ENCODE assay signal across 8 mouse cellular contexts in the genomic region with DNA sequence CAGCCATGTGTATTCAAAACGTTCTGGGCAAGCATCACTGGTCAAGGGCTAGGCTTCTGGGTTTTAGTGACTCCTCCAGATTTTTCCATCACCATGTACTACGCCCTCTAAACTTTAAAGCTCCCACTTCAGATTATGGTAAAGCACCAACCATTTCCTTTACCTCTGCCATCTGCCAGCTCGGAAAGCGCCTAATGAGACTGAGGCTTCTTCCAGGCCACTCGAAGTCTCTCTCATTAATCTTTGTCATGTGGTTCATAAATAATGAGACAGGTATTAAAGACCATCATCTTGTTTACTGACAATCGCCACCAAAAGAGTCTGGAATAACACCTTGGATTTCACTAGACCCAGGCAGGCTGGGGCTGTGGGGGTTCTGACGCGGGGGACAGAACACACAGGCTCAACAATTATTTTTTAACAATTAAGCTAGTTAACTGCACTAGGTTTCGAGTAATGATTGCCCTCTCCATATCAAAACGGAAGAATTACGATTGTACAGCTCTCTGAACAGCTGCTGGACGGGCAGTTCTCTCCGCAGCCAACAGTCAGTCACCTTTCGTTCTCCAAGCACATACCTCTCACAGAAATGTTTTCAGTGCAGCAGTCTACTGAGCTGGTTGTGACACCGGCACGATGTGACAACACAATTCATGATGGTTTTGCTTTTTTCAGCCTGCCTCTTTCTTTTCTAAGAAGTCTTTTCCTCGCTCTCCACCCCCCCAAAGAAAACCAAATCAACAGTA.
DNase-seq lines count a peak whose midpoint lies in the region; ATAC-seq and TF ChIP-seq lines count a peak whose summit lies in the region.

No protein-coding gene starts in this region.

- peaks cover 13% of the 10 kb centered on the region; the same call in 1 of the 2 replicates for H3K4me1 ChIP-seq in lung, embryonic 15.5 days
- no peaks in the 10 kb centered on the region for H3K4me1 ChIP-seq in embryonic facial prominence, embryonic 11.5 days (ENCODE audit: control insufficient read depth, insufficient read depth, low read length)
- peaks cover 8% of the 10 kb centered on the region for H3K4me1 ChIP-seq in hindbrain, embryonic 16.5 days (ENCODE audit: control insufficient read depth, insufficient read depth, low read depth, low read length)
- H3K4me1 ChIP-seq in lung, postnatal 0 days (ENCODE audit: insufficient read depth, low read depth, low read length): peaks cover 3% of the 10 kb centered on the region; the same call in 1 of the 2 replicates
- peaks cover 19% of the 10 kb centered on the region for H3K4me1 ChIP-seq in stomach, embryonic 16.5 days (ENCODE audit: control insufficient read depth, insufficient read depth, low read length)

- H3K9me3 ChIP-seq in lung, embryonic 15.5 days: no peaks in the 10 kb centered on the region
- no peaks in the 10 kb centered on the region for H3K9me3 ChIP-seq in embryonic facial prominence, embryonic 11.5 days (replicated peaks; ENCODE audit: control insufficient read depth, low read length)
- no peaks in the 10 kb centered on the region for H3K9me3 ChIP-seq in hindbrain, embryonic 16.5 days (ENCODE audit: control insufficient read depth, low read length)
- H3K9me3 ChIP-seq in lung, postnatal 0 days (ENCODE audit: low read length): no peaks in the 10 kb centered on the region
- H3K9me3 ChIP-seq in stomach, embryonic 16.5 days (replicated peaks; ENCODE audit: control insufficient read depth, low read length): no peaks in the 10 kb centered on the region

- WGBS in lung, embryonic 15.5 days: 32% methylated on average over 17 of the region's 17 CpGs
- WGBS in embryonic facial prominence, embryonic 11.5 days: 69% methylated on average over 17 of the region's 17 CpGs
- WGBS in hindbrain, embryonic 16.5 days: 32% methylated on average over 17 of the region's 17 CpGs
- WGBS in lung, postnatal 0 days: 28% methylated on average over 17 of the region's 17 CpGs
- 21% methylated on average over 17 of the region's 17 CpGs for WGBS in stomach, embryonic 16.5 days

- TF ChIP-seq EP300 in lung, postnatal 0 days (IDR thresholded peaks at IDR 0.05): no peak

- TF ChIP-seq CTCF in lung, postnatal 0 days (IDR thresholded peaks at IDR 0.05): no peak

- H3K4me3 ChIP-seq in lung, embryonic 15.5 days: peak overlapping the region; percentile 45
- H3K4me3 ChIP-seq in embryonic facial prominence, embryonic 11.5 days (ENCODE audit: low read depth, low read length): peak overlapping the region; percentile 30
- peak overlapping the region; percentile 45 for H3K4me3 ChIP-seq in hindbrain, embryonic 16.5 days (ENCODE audit: low read length)
- H3K4me3 ChIP-seq in lung, postnatal 0 days (ENCODE audit: low read depth, low read length): peak overlapping the region; percentile 39
- peak overlapping the region; percentile 49 for H3K4me3 ChIP-seq in stomach, embryonic 16.5 days (replicated peaks; ENCODE audit: low read length)

- peak overlapping the region; percentile 40 for H3K9ac ChIP-seq in lung, embryonic 15.5 days
- H3K9ac ChIP-seq in embryonic facial prominence, embryonic 11.5 days (replicated peaks; ENCODE audit: low read length): peak overlapping the region; percentile 50
- H3K9ac ChIP-seq in hindbrain, embryonic 16.5 days (ENCODE audit: low read depth, low read length): peak overlapping the region; percentile 51
- peak overlapping the region; percentile 41 for H3K9ac ChIP-seq in lung, postnatal 0 days (replicated peaks; ENCODE audit: low read depth)
- H3K9ac ChIP-seq in stomach, embryonic 16.5 days (ENCODE audit: low read length): peak overlapping the region; percentile 68

- intact Hi-C loops in gastrocnemius, postnatal 14 days (cut with DNase I; ENCODE audit: low total_unique reads): no loop called here

- 0 out of 2 replicates have a peak, but pooled peaks have one; percentile 47 for ATAC-seq in lung, embryonic 15.5 days (ENCODE audit: borderline replicate concordance, extremely low read depth, low FRiP score, low TSS enrichment)
- no peak for ATAC-seq in embryonic facial prominence, embryonic 11.5 days (replicated peaks; ENCODE audit: insufficient number of reproducible peaks, low FRiP score, low TSS enrichment, low read depth)
- peak; percentile 67 for ATAC-seq in hindbrain, embryonic 16.5 days
- ATAC-seq in lung, postnatal 0 days: peak; percentile 63
- ATAC-seq in stomach, embryonic 16.5 days (ENCODE audit: insufficient read depth, low FRiP score): peak; percentile 37; the same call in 1 of the 2 replicates

- H3K27me3 ChIP-seq in lung, embryonic 15.5 days: no peaks in the 10 kb centered on the region
- no peaks in the 10 kb centered on the region for H3K27me3 ChIP-seq in embryonic facial prominence, embryonic 11.5 days (ENCODE audit: control insufficient read depth, insufficient read depth, low read length)
- no peaks in the 10 kb centered on the region for H3K27me3 ChIP-seq in hindbrain, embryonic 16.5 days (replicated peaks; ENCODE audit: control insufficient read depth, insufficient read depth, low read length)
- H3K27me3 ChIP-seq in lung, postnatal 0 days (replicated peaks; ENCODE audit: insufficient read depth, low read length): no peaks in the 10 kb centered on the region
- no peaks in the 10 kb centered on the region for H3K27me3 ChIP-seq in stomach, embryonic 16.5 days (ENCODE audit: control insufficient read depth, insufficient read depth, low read length)

- peak overlapping the region; percentile 64 for H3K4me2 ChIP-seq in lung, embryonic 15.5 days
- H3K4me2 ChIP-seq in embryonic facial prominence, embryonic 11.5 days (ENCODE audit: low read depth, low read length): peak overlapping the region; percentile 38
- peak overlapping the region; percentile 53 for H3K4me2 ChIP-seq in hindbrain, embryonic 16.5 days (ENCODE audit: low read length)
- H3K4me2 ChIP-seq in lung, postnatal 0 days (replicated peaks; ENCODE audit: low read depth, low read length): peak overlapping the region; percentile 61
- peak overlapping the region; percentile 55 for H3K4me2 ChIP-seq in stomach, embryonic 16.5 days (ENCODE audit: low read depth, low read length)

- no peak for DNase-seq in lung, adult 18-20 months
- peak; percentile 11 for DNase-seq in embryonic facial prominence, embryonic 11.5 days (ENCODE audit: low spot score)
- DNase-seq in lung, postnatal 0 days (ENCODE audit: low spot score): peak; percentile 47
- DNase-seq in gastrocnemius, postnatal 14 days: no peak
- DNase-seq in thymus, postnatal 4 days: no peak

- no peaks in the 10 kb centered on the region for H3K36me3 ChIP-seq in lung, embryonic 15.5 days
- H3K36me3 ChIP-seq in embryonic facial prominence, embryonic 11.5 days (replicated peaks; ENCODE audit: control insufficient read depth, insufficient read depth, low read depth, low read length): no peaks in the 10 kb centered on the region
- no peaks in the 10 kb centered on the region for H3K36me3 ChIP-seq in hindbrain, embryonic 16.5 days (ENCODE audit: control insufficient read depth, insufficient read depth, low read length)
- no peaks in the 10 kb centered on the region for H3K36me3 ChIP-seq in lung, postnatal 0 days (ENCODE audit: insufficient read depth, low read length)
- H3K36me3 ChIP-seq in stomach, embryonic 16.5 days (ENCODE audit: control insufficient read depth, insufficient read depth, low read length): no peaks in the 10 kb centered on the region

- H3K27ac ChIP-seq in lung, embryonic 15.5 days: peak overlapping the region; percentile 79
- no peak overlapping the region for H3K27ac ChIP-seq in embryonic facial prominence, embryonic 11.5 days (replicated peaks; ENCODE audit: low read depth, low read length)
- H3K27ac ChIP-seq in hindbrain, embryonic 16.5 days (ENCODE audit: low read depth, low read length): peak overlapping the region; percentile 72
- H3K27ac ChIP-seq in lung, postnatal 0 days (ENCODE audit: low read length): peak overlapping the region; percentile 75
- peak overlapping the region; percentile 83 for H3K27ac ChIP-seq in stomach, embryonic 16.5 days (ENCODE audit: low read length)

Comparison
In these comparisons a context has a peak if more than half of its experiments do, and no peak if none do; other contexts are left out.
1. DNase-seq: peak in embryonic facial prominence, embryonic 11.5 days (single experiment) and lung, postnatal 0 days (single experiment); none in lung, adult 18-20 months (0 of 2), gastrocnemius, postnatal 14 days (single experiment) and thymus, postnatal 4 days (single experiment).
2. Peak in every context shown above with its lines, with median percentiles within 50 percentile points of each other: H3K4me2 ChIP-seq, H3K4me3 ChIP-seq and H3K9ac ChIP-seq.